In the genomic region with DNA sequence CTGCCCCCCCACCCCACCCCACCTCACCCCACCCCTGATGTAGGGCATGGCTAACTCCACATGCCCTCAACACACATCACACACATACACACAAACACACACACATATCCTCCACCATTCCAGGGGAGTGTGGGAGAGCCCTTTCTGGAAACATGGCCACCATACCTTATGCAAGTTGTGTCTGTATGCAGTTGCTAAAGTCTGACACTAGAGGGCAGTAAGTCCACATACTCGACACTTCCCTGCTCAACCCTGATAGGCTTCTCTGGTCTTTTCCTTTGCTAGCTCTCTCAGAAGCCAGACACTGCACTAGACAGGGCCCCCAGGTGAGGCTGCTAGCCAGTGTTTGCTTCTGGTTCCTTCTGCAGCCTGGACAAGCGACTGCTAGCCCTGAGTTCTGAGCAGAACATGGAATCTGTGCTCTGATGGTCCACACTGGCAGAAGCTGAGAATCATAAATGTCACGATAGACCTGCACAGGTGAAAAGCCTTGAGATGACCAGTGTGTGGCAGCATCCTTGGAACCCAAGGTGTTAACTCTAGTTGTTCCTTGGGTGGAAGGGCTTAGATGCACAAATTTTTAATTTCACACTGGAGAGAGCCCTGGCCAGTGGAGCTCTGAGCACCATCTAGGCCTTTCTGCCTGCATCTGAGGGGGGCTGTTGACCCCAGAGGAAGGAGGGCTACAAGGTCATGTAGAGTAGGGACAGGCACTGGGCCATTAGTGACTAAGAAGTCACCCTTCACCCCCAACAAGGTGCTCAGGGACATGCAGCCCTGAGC, we compare ENCODE assay signal across 10 mouse cellular contexts. TPM values are rescaled to one million over a fixed set of nuclear protein-coding genes. Genes with fewer than 3 reads are reported as not detected.
DNase-seq lines count a peak whose midpoint lies in the region; ATAC-seq and TF ChIP-seq lines count a peak whose summit lies in the region.
"Not testable (repeated sequence)": the region's sequence is repeated elsewhere in the genome, so short reads cannot be mapped to it uniquely, and the experiment has no call there.
"Had no signal": no experiment of that assay in that cellular context is flagged by ENCODE, and none has a peak within 500 bp of the region (broad histone marks: within the 10 kb centered on the region; RNA-seq: fewer than 3 reads in every experiment).

No protein-coding gene starts in this region.

- not testable (repeated sequence) for H3K27me3 ChIP-seq in embryonic facial prominence, embryonic 12.5 days; hindbrain, embryonic 16.5 days (replicated peaks; ENCODE audit: control insufficient read depth, insufficient read depth, low read length); liver, postnatal 0 days (ENCODE audit: insufficient read depth, low read length); midbrain, embryonic 15.5 days (replicated peaks); stomach, embryonic 15.5 days (replicated peaks)

- not testable (repeated sequence) for H3K4me2 ChIP-seq in embryonic facial prominence, embryonic 12.5 days (replicated peaks); hindbrain, embryonic 16.5 days (ENCODE audit: low read length); liver, postnatal 0 days (ENCODE audit: low read depth, low read length); midbrain, embryonic 15.5 days; stomach, embryonic 15.5 days

- not testable (repeated sequence) for H3K9ac ChIP-seq in embryonic facial prominence, embryonic 12.5 days; hindbrain, embryonic 16.5 days (ENCODE audit: low read depth, low read length); liver, postnatal 0 days (replicated peaks); midbrain, embryonic 15.5 days; stomach, embryonic 15.5 days

- H3K36me3 ChIP-seq in embryonic facial prominence, embryonic 12.5 days; hindbrain, embryonic 16.5 days (ENCODE audit: control insufficient read depth, insufficient read depth, low read length); liver, postnatal 0 days (replicated peaks; ENCODE audit: insufficient read depth, low read length); midbrain, embryonic 15.5 days (replicated peaks); stomach, embryonic 15.5 days: not testable (repeated sequence)

- H3K4me3 ChIP-seq in embryonic facial prominence, embryonic 12.5 days; gastrocnemius, adult 2 months; hindbrain, embryonic 16.5 days (ENCODE audit: low read length); liver, postnatal 0 days (ENCODE audit: low read depth, low read length); midbrain, embryonic 15.5 days; stomach, embryonic 15.5 days (replicated peaks): not testable (repeated sequence)

- TF ChIP-seq CTCF in gastrocnemius, adult 2 months (IDR thresholded peaks at IDR 0.05), result peak; percentile 60
- peak; percentile 63 for TF ChIP-seq CTCF in liver, postnatal 0 days (IDR thresholded peaks at IDR 0.05; ENCODE audit: low read depth)

- peak; percentile 30; the same call in 1 of the 2 replicates for ATAC-seq in embryonic facial prominence, embryonic 12.5 days (ENCODE audit: insufficient number of reproducible peaks, insufficient read depth, low FRiP score, low TSS enrichment)
- peak; percentile 96 for ATAC-seq in hindbrain, embryonic 16.5 days
- ATAC-seq in liver, postnatal 0 days, result peak; percentile 54; the same call in 1 of the 2 replicates
- peak; percentile 93 for ATAC-seq in midbrain, embryonic 15.5 days (replicated peaks)
- peak; percentile 56 for ATAC-seq in stomach, embryonic 15.5 days (ENCODE audit: insufficient read depth, low FRiP score, low read depth)

- not testable (repeated sequence) for H3K27ac ChIP-seq in embryonic facial prominence, embryonic 12.5 days; gastrocnemius, adult 2 months; hindbrain, embryonic 16.5 days (ENCODE audit: low read depth, low read length); liver, postnatal 0 days (ENCODE audit: low read depth); midbrain, embryonic 15.5 days; stomach, embryonic 15.5 days

- TF ChIP-seq EP300 in liver, postnatal 0 days (IDR thresholded peaks at IDR 0.05; ENCODE audit: low read depth), result not testable (repeated sequence)

- not testable (repeated sequence) for H3K4me1 ChIP-seq in embryonic facial prominence, embryonic 12.5 days; hindbrain, embryonic 16.5 days (ENCODE audit: control insufficient read depth, insufficient read depth, low read depth, low read length); liver, postnatal 0 days (ENCODE audit: insufficient read depth); midbrain, embryonic 15.5 days; stomach, embryonic 15.5 days

- 40% methylated on average over 3 of the region's 3 CpGs for WGBS in embryonic facial prominence, embryonic 12.5 days
- 5% methylated on average over 2 of the region's 3 CpGs for WGBS in hindbrain, embryonic 16.5 days
- WGBS in liver, postnatal 0 days (ENCODE audit: insufficient replicate concordance), result 28% methylated on average over 3 of the region's 3 CpGs
- 33% methylated on average over 3 of the region's 3 CpGs for WGBS in midbrain, embryonic 15.5 days
- WGBS in stomach, embryonic 15.5 days, result 28% methylated on average over 3 of the region's 3 CpGs

- H3K9me3 ChIP-seq in embryonic facial prominence, embryonic 12.5 days; hindbrain, embryonic 16.5 days (ENCODE audit: control insufficient read depth, low read length); liver, postnatal 0 days (ENCODE audit: low read length); midbrain, embryonic 15.5 days; stomach, embryonic 15.5 days: not testable (repeated sequence)

- intact Hi-C loops in gastrocnemius, adult 2 months (cut with DNase I), result not testable (repeated sequence)

- DNase-seq in adrenal gland, postnatal 14 days, result peak; percentile 6
- not testable (repeated sequence) for DNase-seq in gastrocnemius, adult 2 months; liver, postnatal 0 days
- DNase-seq in layer of hippocampus, adult 9-11 months, result peak; percentile 28

RNA-seq across cellular contexts. Expression of gene Unc93a2, which starts 35.1 kb away (rescaled TPM):
- total RNA-seq in adrenal gland, postnatal 14 days (2021), result 1.2 and 1.5 TPM in 2 replicates
- not detected in 2 replicates for polyA plus RNA-seq in embryonic facial prominence, embryonic 12.5 days (2016; fragmentation: Nextera tagmentation; extraction: Ambion mirVana)
- total RNA-seq in gastrocnemius, adult 2 months (2021), result under 1 TPM; 0.17 to 0.18 TPM
- polyA plus RNA-seq in hindbrain, embryonic 16.5 days (2015; fragmentation: Nextera tagmentation; extraction: Ambion mirVana), result not detected in 2 replicates
- 3.3 and 3.4 TPM in 2 replicates for polyA plus RNA-seq in liver, postnatal 0 days (2015; fragmentation: Nextera tagmentation; extraction: Ambion mirVana)
- 0.06 and 0.08 TPM in 2 replicates for polyA plus RNA-seq in midbrain, embryonic 15.5 days (2015; fragmentation: Nextera tagmentation; extraction: Ambion mirVana)
- polyA plus RNA-seq in stomach, embryonic 15.5 days (2015; fragmentation: Nextera tagmentation; extraction: Ambion mirVana), result not detected in 2 replicates
- polyA plus RNA-seq: C2C12 had no signal

RNA-seq across cellular contexts. Expression of gene Gm49630, which starts 48.6 kb away (rescaled TPM):
- total RNA-seq in adrenal gland, postnatal 14 days (2021), result not detected in 2 replicates
- polyA plus RNA-seq in embryonic facial prominence, embryonic 12.5 days (2016; fragmentation: Nextera tagmentation; extraction: Ambion mirVana), result not detected in 2 replicates
- not detected for total RNA-seq in gastrocnemius, adult 2 months (2021)
- not detected in 2 replicates for polyA plus RNA-seq in hindbrain, embryonic 16.5 days (2015; fragmentation: Nextera tagmentation; extraction: Ambion mirVana)
- 0.13 TPM in 1 of 2 replicates, not detected in the other for polyA plus RNA-seq in liver, postnatal 0 days (2015; fragmentation: Nextera tagmentation; extraction: Ambion mirVana)
- polyA plus RNA-seq in midbrain, embryonic 15.5 days (2015; fragmentation: Nextera tagmentation; extraction: Ambion mirVana), result not detected in 2 replicates
- not detected in 2 replicates for polyA plus RNA-seq in stomach, embryonic 15.5 days (2015; fragmentation: Nextera tagmentation; extraction: Ambion mirVana)
- total RNA-seq: gastrocnemius, postnatal 4 days had no signal
- polyA plus RNA-seq: C2C12 had no signal

Comparison
In these comparisons a context has a peak if more than half of its experiments do, and no peak if none do; other contexts are left out.
1. ATAC-seq: peak in every context shown above with its lines; median percentile 96 in hindbrain, embryonic 16.5 days; 93 in midbrain, embryonic 15.5 days; 56 in stomach, embryonic 15.5 days; 54 in liver, postnatal 0 days; 30 in embryonic facial prominence, embryonic 12.5 days.